Mouse (Mus musculus) C2C12 (cell line): ENCODE results near the gene Stox2.

Experiments
- CEBPB ChIP-seq: IDR thresholded peaks from one replicate; pipeline ENCODE4 v1.6.1; 2011; ENCODE audit warnings: low read depth, mild to moderate bottlenecking, control low read depth, moderate library complexity
- CTCF ChIP-seq: IDR thresholded peaks from one replicate; pipeline ENCODE4 v1.5.1; 2011; ENCODE audit not compliant: control insufficient read depth, insufficient read depth, insufficient read length
- MAX ChIP-seq: IDR thresholded peaks from one replicate; pipeline ENCODE4 v1.6.1; 2011; ENCODE audit warnings: mild to moderate bottlenecking, control low read depth
- MYOD1 ChIP-seq: IDR thresholded peaks from one replicate; pipeline ENCODE4 v1.6.1; 2011; ENCODE audit warnings: low read depth; ENCODE audit not compliant: control insufficient read depth, insufficient read length
- USF1 ChIP-seq: IDR thresholded peaks from one replicate; pipeline ENCODE4 v1.6.1; 2011; ENCODE audit warnings: low read depth, mild to moderate bottlenecking, control low read depth, moderate library complexity

GRCm38 (mm10) chr8:47332941-47333340, 113.2 kb downstream of the Stox2 start:
- no peak for TF ChIP-seq USF1
- TF ChIP-seq CTCF: no peak
- TF ChIP-seq CEBPB: no peak
- TF ChIP-seq MYOD1: no peak
- TF ChIP-seq MAX: no peak
